Mouse (Mus musculus): ENCODE data around the gene Exosc9.
A peak's percentile ranks its signal among the peaks of the same experiment; 100 is the strongest.
"Not testable (repeated sequence)": the region's sequence is repeated elsewhere in the genome, so short reads cannot be mapped to it uniquely, and the experiment has no call there.

The Exosc9 gene

GRCm38 (mm10) chr3:36557601-36558000 is 5.2 kb downstream of the Exosc9 start:
- no peak for DNase-seq (ENCODE audit: low read depth)

GRCm38 (mm10) chr3:36559606-36560005 is 7.2 kb downstream of the Exosc9 start:
- DNase-seq (ENCODE audit: low read depth): no peak

GRCm38 (mm10) chr3:36563666-36564065 is 11.3 kb downstream of the Exosc9 start:
- DNase-seq (ENCODE audit: low read depth): no peak

- no peak for DNase-seq (ENCODE audit: low read depth)
Measured at GRCm38 (mm10) chr3:36569836-36570235, 17.4 kb downstream of the Exosc9 start.

- no peak for DNase-seq (ENCODE audit: low read depth)
Measured at GRCm38 (mm10) chr3:36571361-36571826, 19.0 kb downstream of the Exosc9 start.

GRCm38 (mm10) chr3:36571827-36572378 is 19.5 kb downstream of the Exosc9 start, which contains the start of gene Ccna2:
Gene Ccna2 (minus strand): TSS chr3:36572150.
- DNase-seq (ENCODE audit: low read depth): peak; percentile 92

GRCm38 (mm10) chr3:36598811-36599210 is 46.4 kb downstream of the Exosc9 start:
- DNase-seq (ENCODE audit: low read depth): no peak

GRCm38 (mm10) chr3:36599773-36600172 is 47.4 kb downstream of the Exosc9 start:
- DNase-seq (ENCODE audit: low read depth): not testable (repeated sequence)

GRCm38 (mm10) chr3:36605894-36606783 is 53.7 kb downstream of the Exosc9 start:
- no peak for DNase-seq (ENCODE audit: low read depth)

GRCm38 (mm10) chr3:36612687-36613086 is 60.3 kb downstream of the Exosc9 start:
- DNase-seq (ENCODE audit: low read depth): no peak

- peak; percentile 83 for DNase-seq (ENCODE audit: low read depth)
Measured at GRCm38 (mm10) chr3:36613202-36613907, 60.9 kb downstream of the Exosc9 start, which contains the start of gene Bbs7. Gene Bbs7 (minus strand): TSS chr3:36613477.

- DNase-seq (ENCODE audit: low read depth): no peak
Measured at GRCm38 (mm10) chr3:36613908-36614255, 61.5 kb downstream of the Exosc9 start.

All from c-Kit-positive CD71-negative TER-119-negative erythroid progenitor cells, embryonic 14.5 days (primary cell).